Mouse (Mus musculus) limb, embryonic 11.5 days (tissue): ENCODE data around the gene Tbc1d14. TPM values are rescaled to one million over a fixed set of nuclear protein-coding genes. Genes with fewer than 3 reads are reported as not detected.

Experiments used
- ATAC-seq: fragments of 200-750 bp; cut with Nextera tagmentation; 2 replicates; pipeline ENCODE4 v1.8.0; 2017; ENCODE audit warnings: low read depth; ENCODE audit not compliant: insufficient number of reproducible peaks, low FRiP score, low TSS enrichment
- DNase-seq: peaks from one replicate; pipeline ENCODE4 v3.0.0-alpha.2; 2015; ENCODE audit warnings: low spot score
- H3K27ac ChIP-seq: fragments of 300-500 bp; sonication (generic); replicated peaks from 2 replicates; pipeline ENCODE4 v1.5.1; 2014; ENCODE audit warnings: low read depth, mild to moderate bottlenecking, low read length
- H3K27me3 ChIP-seq: fragments of 300-500 bp; sonication (generic); 2 replicates; pipeline ENCODE4 v1.6.1; 2014; ENCODE audit warnings: mild to moderate bottlenecking, low read length, mixed read lengths; ENCODE audit not compliant: control insufficient read depth, insufficient read depth
- H3K36me3 ChIP-seq: fragments of 300-500 bp; sonication (generic); 2 replicates; pipeline ENCODE4 v1.6.1; 2014; ENCODE audit warnings: mild to moderate bottlenecking, low read length, moderate library complexity, mixed read lengths; ENCODE audit not compliant: control insufficient read depth, insufficient read depth
- H3K4me1 ChIP-seq: fragments of 300-500 bp; sonication (generic); 2 replicates; pipeline ENCODE4 v1.6.1; 2014; ENCODE audit warnings: low read length, mixed read lengths; ENCODE audit not compliant: control insufficient read depth, insufficient read depth
- H3K4me2 ChIP-seq: fragments of 300-500 bp; sonication (generic); 2 replicates; pipeline ENCODE4 v1.6.1; 2014; ENCODE audit warnings: low read depth, mild to moderate bottlenecking, moderate library complexity; ENCODE audit not compliant: severe bottlenecking
- H3K4me3 ChIP-seq: fragments of 300-500 bp; sonication (generic); 2 replicates; pipeline ENCODE4 v1.5.1; 2014; ENCODE audit warnings: low read depth, low read length
- H3K9ac ChIP-seq: fragments of 300-500 bp; sonication (generic); 2 replicates; pipeline ENCODE4 v1.6.1; 2014; ENCODE audit warnings: mild to moderate bottlenecking, low read length
- H3K9me3 ChIP-seq: fragments of 300-500 bp; sonication (generic); 2 replicates; pipeline ENCODE4 v1.6.1; 2016; ENCODE audit warnings: low read length; ENCODE audit not compliant: control insufficient read depth
- WGBS: fragments of 180-500 bp; shearing (Covaris S2); extraction: QIAGEN DNeasy Blood & Tissue Kit; methylation state at CpG from one replicate; pipeline ENCODE4 v1.1.7; 2014; 5-methylcytosine and 5-hydroxymethylcytosine counted together
- polyA plus RNA-seq: library from polyadenylated mRNA; unstranded; fragments of >200 nt; fragmentation: Nextera tagmentation; extraction: Ambion mirVana; gene quantifications from 2 replicates; pipeline ENCODE4 v1.2.1, GENCODE M21; 2014

The Tbc1d14 gene
- polyA plus RNA-seq, 1 experiment from 2014 or later = 37.7 TPM

DNA sequence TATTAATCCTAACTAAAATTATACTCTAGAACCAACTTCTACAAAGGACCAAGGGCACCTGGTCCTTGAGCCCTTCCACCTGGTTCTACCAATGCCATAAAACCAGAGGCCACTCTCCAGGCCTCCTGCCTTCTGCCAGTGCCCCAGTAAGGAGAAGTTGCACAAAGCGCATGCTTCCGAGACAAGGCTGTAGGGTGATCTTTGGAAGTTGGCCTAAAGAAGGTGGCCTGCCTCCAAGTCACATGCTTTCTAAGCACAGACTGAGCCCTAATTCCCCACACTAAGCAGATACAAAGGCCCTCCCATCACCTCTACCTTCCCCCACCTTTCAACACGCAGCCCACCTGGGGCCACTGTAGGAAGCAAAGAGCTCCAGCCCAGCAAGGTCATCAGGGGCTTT, 17.8 kb downstream of the Tbc1d14 start:
- Histone ChIP-seq H3K27me3 (no peaks in the 10 kb centered on the region), H3K4me3 (no peak overlapping the region), H3K27ac (no peak overlapping the region), H3K4me2 (no peak overlapping the region), H3K36me3 (no peaks in the 10 kb centered on the region), H3K4me1 (peaks cover 11% of the 10 kb centered on the region), H3K9ac (no peak overlapping the region), H3K9me3 (no peaks in the 10 kb centered on the region)
- ATAC-seq (no peak), DNase-seq (no peak)
- WGBS = 85% methylated on average over 3 of the region's 3 CpGs

DNA sequence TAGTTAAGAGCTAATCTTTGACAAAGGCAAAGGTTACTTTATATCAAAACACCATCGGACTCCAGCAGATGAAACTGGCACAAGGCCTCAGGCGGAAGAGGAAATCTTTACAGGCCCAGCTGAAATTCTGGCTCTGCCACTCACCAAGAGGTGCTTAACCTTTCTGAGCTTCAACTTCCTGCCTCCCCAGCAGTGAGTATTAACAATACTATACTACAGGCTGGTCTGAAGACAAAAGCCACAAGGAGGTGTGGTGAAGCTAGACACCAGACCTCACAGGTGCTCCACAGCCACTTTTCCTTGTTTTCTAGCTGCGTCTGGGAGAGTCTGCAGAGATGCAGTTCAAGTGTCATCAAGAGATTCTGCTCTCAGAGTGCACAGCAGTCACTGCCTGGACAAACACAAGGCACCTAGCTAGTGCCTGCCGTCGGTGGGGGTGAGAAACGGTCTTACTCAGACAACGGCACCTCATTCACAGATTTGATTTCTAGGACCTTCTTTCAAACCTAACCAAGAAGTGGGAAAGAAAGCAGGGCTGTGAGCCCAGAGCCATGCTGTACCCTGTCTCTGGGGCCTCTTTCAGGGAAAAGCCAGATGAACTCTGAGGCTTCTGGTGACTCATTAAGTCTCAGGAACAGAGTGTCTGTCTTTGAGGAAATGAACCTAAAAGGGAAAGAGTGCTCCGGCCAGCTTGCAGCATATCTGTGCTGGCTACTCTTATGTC, 18.8 kb downstream of the Tbc1d14 start:
- no peak for DNase-seq
- Histone ChIP-seq H3K27me3 (no peaks in the 10 kb centered on the region), H3K36me3 (no peaks in the 10 kb centered on the region), H3K4me2 (no peak overlapping the region), H3K9me3 (no peaks in the 10 kb centered on the region), H3K9ac (no peak overlapping the region), H3K27ac (no peak overlapping the region; the same call in 1 of the 2 replicates), H3K4me1 (peaks cover 11% of the 10 kb centered on the region), H3K4me3 (no peak overlapping the region)
- 60% methylated on average over 8 of the region's 8 CpGs for WGBS
- ATAC-seq = no peak

DNA sequence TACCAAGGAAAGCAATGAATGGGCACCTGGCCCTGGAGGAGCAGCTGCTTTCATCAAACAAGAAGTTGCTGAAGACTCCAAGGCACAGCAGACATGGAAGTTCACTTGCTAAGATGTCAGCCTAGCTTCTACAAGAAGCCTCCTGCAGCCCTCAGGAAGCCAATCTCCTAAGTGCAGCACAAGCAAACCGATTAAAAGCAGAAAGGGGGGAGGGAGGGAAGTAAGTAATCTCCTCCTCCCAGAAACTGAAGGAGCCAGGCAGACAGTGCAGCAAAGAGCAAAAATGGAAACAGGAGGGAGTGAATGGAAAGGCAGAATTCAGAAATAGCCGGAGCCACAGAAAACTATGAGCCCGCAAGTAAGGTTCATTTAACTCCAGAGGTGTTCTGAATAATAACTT, 19.7 kb downstream of the Tbc1d14 start:
- no peak overlapping the region for H3K27ac ChIP-seq
- H3K4me1 ChIP-seq = peaks cover 11% of the 10 kb centered on the region
- H3K4me3 ChIP-seq = no peak overlapping the region
- no peak for DNase-seq
- H3K4me2 ChIP-seq = no peak overlapping the region
- ATAC-seq = no peak
- no peaks in the 10 kb centered on the region for H3K9me3 ChIP-seq
- H3K36me3 ChIP-seq = no peaks in the 10 kb centered on the region
- H3K9ac ChIP-seq = no peak overlapping the region
- no peaks in the 10 kb centered on the region for H3K27me3 ChIP-seq
- whole genome bisulfite sequencing = 62% methylated on average over 3 of the region's 3 CpGs

DNA sequence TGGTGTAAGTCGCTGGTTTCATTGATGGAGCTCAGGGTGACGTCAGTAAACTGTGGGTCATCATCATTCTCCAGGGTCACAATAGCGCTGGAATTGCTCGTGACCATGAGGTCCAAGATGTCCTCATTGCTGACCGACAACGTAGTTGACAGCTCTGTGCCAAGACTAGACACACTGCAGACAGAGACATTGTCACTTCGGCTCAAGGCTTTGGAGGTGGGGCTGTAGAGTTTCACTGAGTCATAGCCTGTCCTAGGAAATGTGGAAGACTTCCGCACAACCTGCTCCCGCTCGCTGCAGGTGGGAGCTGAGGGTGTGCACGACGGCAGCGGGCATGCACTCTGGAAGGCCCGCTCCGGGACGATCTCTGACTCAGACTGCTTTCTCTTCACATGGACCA, 21.7 kb downstream of the Tbc1d14 start:
- Histone ChIP-seq H3K27ac (no peak overlapping the region), H3K36me3 (no peaks in the 10 kb centered on the region), H3K9ac (no peak overlapping the region), H3K4me1 (peaks cover 11% of the 10 kb centered on the region), H3K4me2 (no peak overlapping the region), H3K27me3 (no peaks in the 10 kb centered on the region), H3K9me3 (no peaks in the 10 kb centered on the region), H3K4me3 (no peak overlapping the region)
- DNase-seq (no peak), ATAC-seq (no peak)
- WGBS = 91% methylated on average over 16 of the region's 16 CpGs

DNA sequence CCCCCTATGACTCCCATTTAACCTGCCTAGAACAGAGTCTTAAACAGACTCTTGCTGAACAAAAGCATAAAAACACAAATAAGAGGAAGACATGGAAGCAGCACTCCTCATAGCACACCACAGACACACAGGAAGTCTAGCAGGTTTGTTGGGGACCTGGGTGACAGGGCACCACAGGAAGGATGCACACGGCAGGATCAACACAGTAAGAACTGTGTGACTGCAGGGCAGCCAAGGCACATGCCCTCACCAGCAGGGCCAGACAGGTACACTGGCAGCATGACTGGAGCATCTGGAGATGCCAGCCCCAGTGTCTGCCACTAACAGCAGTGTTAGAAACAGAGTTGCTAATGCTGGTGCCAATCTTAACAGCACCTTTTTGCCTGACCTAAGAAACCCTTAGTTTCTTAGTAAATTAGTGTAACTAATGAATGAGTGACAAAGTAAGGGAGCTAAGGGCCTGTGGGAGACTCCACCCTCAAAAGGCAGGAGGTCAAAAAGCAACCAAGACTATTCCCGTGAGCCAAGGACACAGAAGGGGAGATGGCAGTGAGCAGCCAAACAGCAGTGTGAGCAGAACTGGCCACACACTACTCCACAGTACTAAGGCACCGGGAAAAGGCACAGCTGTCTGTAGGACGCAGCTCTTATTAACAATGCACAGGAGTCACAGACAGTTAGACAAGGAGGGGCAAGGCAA, 22.4 kb downstream of the Tbc1d14 start:
- WGBS = 92% methylated on average over 4 of the region's 4 CpGs
- H3K4me3 ChIP-seq = no peak overlapping the region
- H3K4me2 ChIP-seq = no peak overlapping the region
- H3K27ac ChIP-seq = no peak overlapping the region
- H3K9me3 ChIP-seq = no peaks in the 10 kb centered on the region
- no peak overlapping the region for H3K9ac ChIP-seq
- H3K4me1 ChIP-seq = peaks cover 11% of the 10 kb centered on the region
- H3K36me3 ChIP-seq = no peaks in the 10 kb centered on the region
- DNase-seq (no peak), ATAC-seq (no peak)
- H3K27me3 ChIP-seq = no peaks in the 10 kb centered on the region

DNA sequence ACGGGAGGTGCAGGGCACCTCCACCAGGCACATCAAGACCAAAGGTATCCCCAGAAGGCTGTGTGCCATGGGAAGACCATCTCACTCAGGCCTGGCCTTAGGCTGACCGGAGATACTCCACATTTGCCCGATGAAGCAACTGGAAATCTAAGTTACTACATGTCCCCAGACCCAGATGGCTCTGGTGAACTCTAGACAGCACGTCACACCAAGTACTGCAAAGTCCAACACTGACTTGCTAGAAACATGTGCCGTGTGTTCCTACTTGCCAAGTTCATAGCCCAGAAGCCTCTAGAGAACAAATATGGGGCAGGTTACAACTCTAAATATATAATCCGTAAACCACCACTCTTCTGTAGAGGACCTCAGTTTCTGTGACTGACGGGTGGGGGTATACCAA, 23.0 kb downstream of the Tbc1d14 start:
- WGBS = 93% methylated on average over 7 of the region's 7 CpGs
- Histone ChIP-seq H3K27ac (no peak overlapping the region), H3K4me1 (peaks cover 11% of the 10 kb centered on the region), H3K36me3 (no peaks in the 10 kb centered on the region), H3K9ac (no peak overlapping the region), H3K4me2 (no peak overlapping the region), H3K9me3 (no peaks in the 10 kb centered on the region), H3K4me3 (no peak overlapping the region), H3K27me3 (no peaks in the 10 kb centered on the region)
- ATAC-seq (no peak), DNase-seq (no peak)

DNA sequence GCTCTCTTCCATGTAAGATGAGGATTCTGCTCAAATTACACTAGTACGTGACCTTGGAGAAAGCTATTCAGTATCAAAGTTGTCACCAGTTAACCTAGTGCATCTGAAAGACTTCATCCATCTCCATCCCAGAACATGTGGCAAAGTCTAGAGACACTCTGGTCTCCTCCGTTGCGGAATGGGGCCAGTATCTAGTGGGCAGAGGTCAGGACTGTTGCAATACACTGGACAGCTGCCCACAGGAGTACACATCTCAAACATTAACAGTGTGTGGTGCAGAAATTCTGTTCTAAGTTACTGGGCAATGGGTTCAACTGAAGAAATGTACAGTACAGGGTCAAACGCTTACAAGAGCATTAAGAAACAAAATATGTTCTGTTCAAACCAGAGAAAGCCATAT, 25.0 kb downstream of the Tbc1d14 start:
- DNase-seq = no peak
- no peak overlapping the region for H3K27ac ChIP-seq
- no peaks in the 10 kb centered on the region for H3K9me3 ChIP-seq
- H3K4me3 ChIP-seq = no peak overlapping the region
- peaks cover under 1% of the 10 kb centered on the region; the same call in 1 of the 2 replicates for H3K4me1 ChIP-seq
- ATAC-seq = no peak
- WGBS = 79% methylated on average over 4 of the region's 4 CpGs
- no peak overlapping the region for H3K9ac ChIP-seq
- H3K27me3 ChIP-seq = no peaks in the 10 kb centered on the region
- no peaks in the 10 kb centered on the region for H3K36me3 ChIP-seq
- no peak overlapping the region for H3K4me2 ChIP-seq

DNA sequence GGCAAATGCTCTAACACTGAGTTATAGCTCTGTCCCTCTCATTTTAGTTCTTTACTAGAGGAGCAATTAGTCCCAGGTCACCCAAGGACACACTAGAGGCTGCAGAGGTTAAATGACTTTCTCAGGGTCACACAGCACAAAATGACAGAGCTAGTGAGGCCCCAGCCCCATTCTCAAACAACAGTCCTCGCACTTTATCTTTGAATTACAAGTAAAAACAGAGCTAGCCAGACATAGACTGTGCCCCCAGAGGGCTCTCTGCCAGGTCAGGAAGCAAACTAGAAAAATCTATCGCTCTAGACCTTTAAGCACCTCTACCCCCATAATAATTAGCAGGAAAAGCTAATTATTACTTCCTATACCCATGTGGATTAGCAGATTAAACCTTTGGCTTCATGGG, 25.4 kb downstream of the Tbc1d14 start:
- no peak overlapping the region for H3K4me3 ChIP-seq
- DNase-seq = no peak

More for the DNA sequence above, 25.4 kb downstream of the Tbc1d14 start:
- H3K4me2 ChIP-seq = no peak overlapping the region
- 82% methylated on average over 2 of the region's 2 CpGs for WGBS
- H3K4me1 ChIP-seq = no peaks in the 10 kb centered on the region
- no peak overlapping the region for H3K27ac ChIP-seq
- H3K9ac ChIP-seq = no peak overlapping the region
- ATAC-seq = no peak
- no peaks in the 10 kb centered on the region for H3K27me3 ChIP-seq
- H3K36me3 ChIP-seq = no peaks in the 10 kb centered on the region
- H3K9me3 ChIP-seq = no peaks in the 10 kb centered on the region
